Mouse (Mus musculus): ENCODE data around the gene Olfr1447. TPM values are rescaled to one million over a fixed set of nuclear protein-coding genes. Genes with fewer than 3 reads are reported as not detected.

Gene Olfr1447
- total RNA-seq (2014; fragmentation: Nextera tagmentation) (not detected in 2 replicates), total RNA-seq (2017) (not detected in 2 replicates)

DNA sequence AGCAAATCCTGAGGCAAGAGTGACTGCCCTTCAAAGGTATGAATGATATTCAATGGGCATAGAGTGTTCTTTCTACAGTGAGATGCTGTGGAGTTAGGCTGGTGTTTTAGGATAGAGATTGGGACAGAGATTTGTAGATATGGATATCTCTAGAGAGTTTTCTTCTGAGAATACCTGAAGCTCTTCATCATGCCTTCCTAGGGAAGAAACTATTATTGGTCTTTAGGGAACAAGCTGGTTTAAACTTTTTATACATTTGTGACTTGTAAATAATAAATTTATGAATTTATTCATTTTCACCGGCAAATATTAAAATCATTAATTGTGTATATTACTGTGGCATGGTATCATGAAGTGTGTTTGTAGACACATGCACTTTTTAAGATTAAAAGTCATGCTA lies at the start of gene Olfr1447:
TSS of gene Olfr1447 (minus strand) at position 101 of the 400 bp plus-strand sequence.
- ATAC-seq (replicated peaks; ENCODE audit: poor library complexity, severe bottlenecking), result no peak

DNA sequence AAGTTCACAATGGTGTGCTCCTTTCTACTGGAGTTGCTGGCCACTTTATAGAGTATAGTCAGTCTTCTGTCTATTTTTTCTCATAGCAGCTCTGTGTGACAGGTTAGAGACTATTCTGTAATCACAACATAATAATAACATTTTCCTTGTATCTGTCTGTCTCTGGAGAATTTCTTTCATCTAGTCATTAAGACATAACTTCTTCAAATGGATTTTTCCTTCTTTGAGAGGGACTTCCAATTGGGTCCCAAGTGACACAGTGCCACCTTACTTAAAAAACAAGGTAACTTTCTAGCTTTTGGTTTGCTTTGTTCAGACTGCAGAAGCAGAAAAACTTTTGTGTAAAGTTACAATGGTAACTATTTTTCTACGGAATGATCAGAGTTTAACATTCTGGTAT lies 46.4 kb upstream of the Olfr1447 start, which contains the start of gene Olfr1450:
TSS of gene Olfr1450 (plus strand) at position 301 of the 400 bp plus-strand sequence.
- ATAC-seq (replicated peaks; ENCODE audit: poor library complexity, severe bottlenecking), result no peak

GRCm38 (mm10) chr19:12930540-12930939 lies 27.0 kb upstream of the Olfr1447 start, which contains the start of gene Olfr1449:
TSS of gene Olfr1449 (plus strand) at chr19:12930840.
- ATAC-seq (replicated peaks; ENCODE audit: poor library complexity, severe bottlenecking), result no peak

GRCm38 (mm10) chr19:12924319-12924718 lies 20.8 kb upstream of the Olfr1447 start, which contains the start of gene Olfr1448:
TSS of gene Olfr1448 (minus strand) at chr19:12924419.
- no peak for ATAC-seq (replicated peaks; ENCODE audit: poor library complexity, severe bottlenecking)

- no peak for ATAC-seq (replicated peaks; ENCODE audit: poor library complexity, severe bottlenecking)
These were observed 10.1 kb downstream of the Olfr1447 start, which contains the start of gene Olfr1446 for GRCm38 (mm10) chr19:12893424-12893823. TSS of gene Olfr1446 (minus strand) at chr19:12893524.

- no peak for ATAC-seq (replicated peaks; ENCODE audit: poor library complexity, severe bottlenecking)
These were observed 20.0 kb downstream of the Olfr1447 start, which contains the start of gene Olfr1445 for GRCm38 (mm10) chr19:12883555-12883954. TSS of gene Olfr1445 (plus strand) at chr19:12883855.

- no peak for ATAC-seq (replicated peaks; ENCODE audit: poor library complexity, severe bottlenecking)
These were observed 46.6 kb downstream of the Olfr1447 start, which contains the start of gene Olfr1444 for GRCm38 (mm10) chr19:12856983-12857382. TSS of gene Olfr1444 (plus strand) at chr19:12857283.

Other genes starting within 250 kb of the Olfr1447 start
- gene Olfr1442, start 233.3 kb downstream of the Olfr1447 start, total RNA-seq (2014; fragmentation: Nextera tagmentation), result not detected in 2 replicates
- not detected in 2 replicates for gene Olfr1442, start 233.3 kb downstream of the Olfr1447 start, total RNA-seq (2017)
- gene Olfr1443, start 225.6 kb downstream of the Olfr1447 start, total RNA-seq (2014; fragmentation: Nextera tagmentation), result not detected in 2 replicates
- not detected in 2 replicates for gene Olfr1443, start 225.6 kb downstream of the Olfr1447 start, total RNA-seq (2017)
- not detected in 2 replicates for gene Keg1, start 208.0 kb downstream of the Olfr1447 start, total RNA-seq (2014; fragmentation: Nextera tagmentation)
- not detected in 2 replicates for gene Keg1, start 208.0 kb downstream of the Olfr1447 start, total RNA-seq (2017)
- gene Cntf, start 138.1 kb downstream of the Olfr1447 start, total RNA-seq (2014; fragmentation: Nextera tagmentation), result 8.0 TPM in 1 of 2 replicates, not detected in the other
- gene Cntf, start 138.1 kb downstream of the Olfr1447 start, total RNA-seq (2017), result 1.2 and 1.4 TPM in 2 replicates
- gene Zfp91, start 107.6 kb downstream of the Olfr1447 start, total RNA-seq (2014; fragmentation: Nextera tagmentation), result 58.7 and 61.6 TPM in 2 replicates
- gene Zfp91, start 107.6 kb downstream of the Olfr1447 start, total RNA-seq (2017), result 89.3 and 100 TPM in 2 replicates
- gene Lpxn, start 107.5 kb downstream of the Olfr1447 start, total RNA-seq (2014; fragmentation: Nextera tagmentation), result 7.8 and 9.9 TPM in 2 replicates
- 6.4 and 10.6 TPM in 2 replicates for gene Lpxn, start 107.5 kb downstream of the Olfr1447 start, total RNA-seq (2017)
- gene Gm5244, start 57.1 kb downstream of the Olfr1447 start, total RNA-seq (2014; fragmentation: Nextera tagmentation), result not detected in 2 replicates
- not detected in 2 replicates for gene Gm5244, start 57.1 kb downstream of the Olfr1447 start, total RNA-seq (2017)
- not detected in 2 replicates for gene Olfr1444, start 46.5 kb downstream of the Olfr1447 start, total RNA-seq (2014; fragmentation: Nextera tagmentation)
- gene Olfr1444, start 46.5 kb downstream of the Olfr1447 start, total RNA-seq (2017), result not detected in 2 replicates
- not detected in 2 replicates for gene Olfr1445, start 19.9 kb downstream of the Olfr1447 start, total RNA-seq (2014; fragmentation: Nextera tagmentation)
- not detected in 2 replicates for gene Olfr1445, start 19.9 kb downstream of the Olfr1447 start, total RNA-seq (2017)
- gene Olfr1446, start 10.2 kb downstream of the Olfr1447 start, total RNA-seq (2014; fragmentation: Nextera tagmentation), result not detected in 2 replicates
- gene Olfr1446, start 10.2 kb downstream of the Olfr1447 start, total RNA-seq (2017), result not detected in 2 replicates
- not detected in 2 replicates for gene Olfr1448, start 20.7 kb upstream of the Olfr1447 start, total RNA-seq (2014; fragmentation: Nextera tagmentation)
- gene Olfr1448, start 20.7 kb upstream of the Olfr1447 start, total RNA-seq (2017), result not detected in 2 replicates
- not detected in 2 replicates for gene Olfr1449, start 27.1 kb upstream of the Olfr1447 start, total RNA-seq (2014; fragmentation: Nextera tagmentation)
- not detected in 2 replicates for gene Olfr1449, start 27.1 kb upstream of the Olfr1447 start, total RNA-seq (2017)
- gene Olfr1450, start 46.5 kb upstream of the Olfr1447 start, total RNA-seq (2014; fragmentation: Nextera tagmentation), result not detected in 2 replicates
- gene Olfr1450, start 46.5 kb upstream of the Olfr1447 start, total RNA-seq (2017), result not detected in 2 replicates
- not detected in 2 replicates for gene Olfr1451, start 91.3 kb upstream of the Olfr1447 start, total RNA-seq (2014; fragmentation: Nextera tagmentation)
- gene Olfr1451, start 91.3 kb upstream of the Olfr1447 start, total RNA-seq (2017), result not detected in 2 replicates
- not detected in 2 replicates for gene Olfr1453, start 124.6 kb upstream of the Olfr1447 start, total RNA-seq (2014; fragmentation: Nextera tagmentation)
- gene Olfr1453, start 124.6 kb upstream of the Olfr1447 start, total RNA-seq (2017), result not detected in 2 replicates
- not detected in 2 replicates for gene Olfr1454, start 156.9 kb upstream of the Olfr1447 start, total RNA-seq (2014; fragmentation: Nextera tagmentation)
- not detected in 2 replicates for gene Olfr1454, start 156.9 kb upstream of the Olfr1447 start, total RNA-seq (2017)
- not detected in 2 replicates for gene Olfr1457, start 194.1 kb upstream of the Olfr1447 start, total RNA-seq (2014; fragmentation: Nextera tagmentation)
- not detected in 2 replicates for gene Olfr1457, start 194.1 kb upstream of the Olfr1447 start, total RNA-seq (2017)
- gene Olfr1458, start 203.0 kb upstream of the Olfr1447 start, total RNA-seq (2014; fragmentation: Nextera tagmentation), result not detected in 2 replicates
- gene Olfr1458, start 203.0 kb upstream of the Olfr1447 start, total RNA-seq (2017), result not detected in 2 replicates
- gene Olfr1459, start 245.8 kb upstream of the Olfr1447 start, total RNA-seq (2014; fragmentation: Nextera tagmentation), result not detected in 2 replicates
- not detected in 2 replicates for gene Olfr1459, start 245.8 kb upstream of the Olfr1447 start, total RNA-seq (2017)

All from granulocyte monocyte progenitor cell, adult 5-6 weeks (primary cell).